Mouse (Mus musculus) CH12.LX (cell line): Measurements from ENCODE around the gene Dab1. TPM values are rescaled to one million over a fixed set of nuclear protein-coding genes. Genes with fewer than 3 reads are reported as not detected.

Experiments used
- DNase-seq: peaks from one replicate; pipeline ENCODE4 v3.0.0-alpha.2; 2013; ENCODE audit errors: extremely low read depth
- H3K27ac ChIP-seq: 2 replicates; pipeline ENCODE4 v1.5.1; 2012; ENCODE audit warnings: low read depth, mild to moderate bottlenecking, control low read depth, moderate library complexity; ENCODE audit not compliant: insufficient read depth
- H3K27me3 ChIP-seq: replicated peaks from 2 replicates; pipeline ENCODE3; 2012; ENCODE audit warnings: inconsistent platforms
- H3K36me3 ChIP-seq, 2 experiments: replicated peaks in 1 of 2; 2 replicates each; pipeline versions ENCODE3 to v1.6.1; 2012; ENCODE audit warnings: inconsistent platforms in 1 of 2, low read length in 1 of 2, mild to moderate bottlenecking in 1 of 2, mixed read lengths in 1 of 2, moderate library complexity in 1 of 2; ENCODE audit not compliant: control insufficient read depth in 1 of 2, insufficient read depth in 1 of 2
- H3K4me1 ChIP-seq, 2 experiments: 2 replicates each; pipeline ENCODE4 v1.6.1; 2012; ENCODE audit warnings: inconsistent platforms in 1 of 2, moderate library complexity in 1 of 2; ENCODE audit not compliant: insufficient read depth in 2 of 2, control insufficient read depth in 1 of 2
- H3K4me2 ChIP-seq: 2 replicates; pipeline ENCODE4 v1.6.1; 2012; ENCODE audit warnings: low read depth, mild to moderate bottlenecking, control low read depth; ENCODE audit not compliant: poor library complexity, insufficient read depth, severe bottlenecking
- H3K4me3 ChIP-seq, 3 experiments: fragments of 150-350 bp in 1 of 3; sonication (generic) in 1 of 3; replicated peaks in 1 of 3; 2 replicates each; pipeline versions ENCODE3 to v1.5.1; 2011 to 2012; ENCODE audit warnings: low read depth in 2 of 3, low read length in 2 of 3, mild to moderate bottlenecking in 2 of 3, moderate library complexity in 2 of 3, control low read depth in 1 of 3, improper control_type of control experiment in 1 of 3, inconsistent platforms in 1 of 3, mixed read lengths in 1 of 3; ENCODE audit not compliant: poor library complexity in 1 of 3
- H3K79me2 ChIP-seq: replicated peaks from 2 replicates; pipeline ENCODE4 v1.6.1; 2012; ENCODE audit warnings: mild to moderate bottlenecking, moderate library complexity; ENCODE audit not compliant: control insufficient read depth, poor library complexity, insufficient read depth, severe bottlenecking; ENCODE audit errors: extremely low read depth
- H3K9ac ChIP-seq: 2 replicates; pipeline ENCODE4 v1.6.1; 2012; ENCODE audit warnings: low read depth, mild to moderate bottlenecking, control low read depth, moderate library complexity; ENCODE audit not compliant: insufficient read depth
- H3K9me3 ChIP-seq: replicated peaks from 2 replicates; pipeline ENCODE3; 2012; ENCODE audit warnings: low read length, inconsistent platforms, mixed read lengths
- ELF1 ChIP-seq: IDR thresholded peaks from 2 replicates; pipeline ENCODE4 v1.6.1; 2014; ENCODE audit warnings: low read depth, mild to moderate bottlenecking, inconsistent platforms, low read length, improper control_type of control experiment
- EP300 ChIP-seq: IDR thresholded peaks from 2 replicates; pipeline ENCODE4 v1.6.1; 2011; ENCODE audit warnings: low read length, improper control_type of control experiment
- ETS1 ChIP-seq: conservative IDR thresholded peaks from 2 replicates; pipeline ENCODE4 v1.6.1; 2012; ENCODE audit warnings: low read depth, mild to moderate bottlenecking, inconsistent platforms, low read length, improper control_type of control experiment, moderate library complexity
- GABPA ChIP-seq: IDR thresholded peaks from 2 replicates; pipeline ENCODE4 v1.6.1; 2012; ENCODE audit warnings: low read depth, low read length, improper control_type of control experiment, inconsistent platforms; ENCODE audit not compliant: insufficient replicate concordance
- HCFC1 ChIP-seq: IDR thresholded peaks from 2 replicates; pipeline ENCODE4 v1.6.1; 2012; ENCODE audit warnings: low read depth, mild to moderate bottlenecking, inconsistent platforms, low read length, improper control_type of control experiment
- KAT2A ChIP-seq: IDR thresholded peaks from 2 replicates; pipeline ENCODE4 v1.6.1; 2012; ENCODE audit warnings: low read length, improper control_type of control experiment, inconsistent platforms; ENCODE audit not compliant: insufficient replicate concordance
- MAX ChIP-seq: IDR thresholded peaks from 2 replicates; pipeline ENCODE4 v1.6.1; 2011; ENCODE audit warnings: low read length, improper control_type of control experiment
- MEF2A ChIP-seq: IDR thresholded peaks from 2 replicates; pipeline ENCODE4 v1.6.1; 2014; ENCODE audit warnings: low read depth, mild to moderate bottlenecking, inconsistent platforms, low read length, improper control_type of control experiment, borderline replicate concordance
- MYC ChIP-seq: IDR thresholded peaks from 2 replicates; pipeline ENCODE4 v1.6.1; 2011; ENCODE audit warnings: low read depth, mild to moderate bottlenecking, improper control_type of control experiment, low read length
- NELFE ChIP-seq: IDR thresholded peaks from 2 replicates; pipeline ENCODE4 v1.6.1; 2011; ENCODE audit warnings: low read depth, low read length, improper control_type of control experiment
- NRF1 ChIP-seq: IDR thresholded peaks from 2 replicates; pipeline ENCODE4 v1.6.1; 2014; ENCODE audit warnings: low read depth, mild to moderate bottlenecking, inconsistent platforms, low read length, improper control_type of control experiment, moderate library complexity
- POLR2A ChIP-seq: IDR thresholded peaks from 2 replicates; pipeline ENCODE4 v1.6.1; 2011; ENCODE audit warnings: low read depth, mild to moderate bottlenecking, improper control_type of control experiment, low read length
- SIN3A ChIP-seq: IDR thresholded peaks from 2 replicates; pipeline ENCODE4 v1.6.1; 2012; ENCODE audit warnings: low read length, improper control_type of control experiment, inconsistent platforms
- SMC3 ChIP-seq: IDR thresholded peaks from 2 replicates; pipeline ENCODE4 v1.6.1; 2011; ENCODE audit warnings: low read depth, low read length, improper control_type of control experiment
- TBP ChIP-seq: conservative IDR thresholded peaks from 2 replicates; pipeline ENCODE4 v1.6.1; 2011; ENCODE audit warnings: low read depth, low read length, improper control_type of control experiment
- TCF12 ChIP-seq: IDR thresholded peaks from 2 replicates; pipeline ENCODE4 v1.6.1; 2014; ENCODE audit warnings: low read depth, mild to moderate bottlenecking, inconsistent platforms, low read length, improper control_type of control experiment
- UBTF ChIP-seq: IDR thresholded peaks from 2 replicates; pipeline ENCODE4 v1.6.1; 2012; ENCODE audit warnings: low read depth, mild to moderate bottlenecking, inconsistent platforms, low read length, improper control_type of control experiment, moderate library complexity
- USF1 ChIP-seq: IDR thresholded peaks from 2 replicates; pipeline ENCODE4 v1.6.1; 2014; ENCODE audit warnings: low read depth, mild to moderate bottlenecking, inconsistent platforms, low read length, improper control_type of control experiment
- USF2 ChIP-seq: conservative IDR thresholded peaks from 2 replicates; pipeline ENCODE4 v1.6.1; 2011; ENCODE audit warnings: low read depth, low read length, improper control_type of control experiment
- ZMIZ1 ChIP-seq: IDR thresholded peaks from 2 replicates; pipeline ENCODE4 v1.6.1; 2012; ENCODE audit warnings: low read depth, mild to moderate bottlenecking, inconsistent platforms, low read length, improper control_type of control experiment
- ZNF384 ChIP-seq: IDR thresholded peaks from 2 replicates; pipeline ENCODE4 v1.6.1; 2012; ENCODE audit warnings: low read depth, low read length, improper control_type of control experiment, inconsistent platforms
- dilution Hi-C: fragments of 300-500 bp; cut with MboI; formaldehyde crosslinking; loops from 2 replicates; pipeline ENCODE4 v1.14.3; 2020; ENCODE audit warnings: low sequenced_read_pairs; ENCODE audit not compliant: extremely low pct_unique_long_range_greater_than_20kb, extremely low pct_ligation_motif_present
- in situ Hi-C: fragments of 300-500 bp; cut with MboI; formaldehyde crosslinking; loops from 3 replicates; pipeline ENCODE4 v1.14.3; 2019; ENCODE audit warnings: low sequenced_read_pairs, low pct_ligation_motif_present, low pct_unique_long_range_greater_than_20kb, mixed read lengths
- polyA plus RNA-seq: library from polyadenylated mRNA; unstranded; fragments of >175 nt; gene quantifications from 2 replicates; pipeline ENCODE4 v1.2.1, GENCODE M21; 2012; ENCODE audit warnings: low read depth; ENCODE audit not compliant: insufficient read length
- total RNA-seq, 2 experiments: library from RNA; depleted of rRNA; stranded (reverse); fragments of 300-350 nt in 1 of 2; fragments of >200 nt in 1 of 2; gene quantifications; 2 replicates each; pipeline ENCODE4 v1.2.3; 2012 to 2014

Gene Dab1
- total and polyA plus RNA-seq, 3 experiments: not detected

- dilution Hi-C loops: no loop called here
These were observed 162.2 kb downstream of the Dab1 start for GRCm38 (mm10) chr4:103781398-103781797.

GRCm38 (mm10) chr4:103783561-103784247 is 164.5 kb downstream of the Dab1 start:
- no peaks in the 10 kb centered on the region for H3K27me3 ChIP-seq
- TF ChIP-seq ZNF384 (no peak), ELF1 (no peak), HCFC1 (no peak), NRF1 (no peak), USF2 (no peak), TBP (no peak), MAX (no peak), SIN3A (no peak)
- H3K4me3 ChIP-seq: no peak overlapping the region
- dilution Hi-C loops: no loop called here
- no peaks in the 10 kb centered on the region for H3K4me1 ChIP-seq
- H3K27ac ChIP-seq: no peak overlapping the region
- in situ Hi-C loops: no loop called here
- no peak overlapping the region for H3K4me2 ChIP-seq
- H3K36me3 ChIP-seq: no peaks in the 10 kb centered on the region
- peaks cover 89% of the 10 kb centered on the region for H3K9me3 ChIP-seq
- no peaks in the 10 kb centered on the region for H3K79me2 ChIP-seq
- no peak overlapping the region for H3K9ac ChIP-seq
- no peak for DNase-seq

More at GRCm38 (mm10) chr4:103781398-103781797, 162.2 kb downstream of the Dab1 start:
- no peaks in the 10 kb centered on the region for H3K79me2 ChIP-seq
- no peaks in the 10 kb centered on the region for H3K36me3 ChIP-seq
- H3K27me3 ChIP-seq: no peaks in the 10 kb centered on the region
- no peak for TF ChIP-seq EP300
- no peak for TF ChIP-seq NELFE
- no peak for TF ChIP-seq GABPA
- TF ChIP-seq UBTF: no peak
- TF ChIP-seq MEF2A: no peak
- TF ChIP-seq ETS1: no peak
- TF ChIP-seq TCF12: no peak
- TF ChIP-seq MYC: no peak
- TF ChIP-seq ZNF384: no peak
- no peak for TF ChIP-seq MAX
- no peak for TF ChIP-seq SMC3
- TF ChIP-seq USF2: no peak
- TF ChIP-seq ELF1: no peak
- no peak for TF ChIP-seq POLR2A
- no peak for TF ChIP-seq ZMIZ1
- no peak for TF ChIP-seq KAT2A
- TF ChIP-seq USF1: no peak
- H3K27ac ChIP-seq: no peak overlapping the region
- H3K4me1 ChIP-seq: no peaks in the 10 kb centered on the region
- H3K4me3 ChIP-seq: no peak overlapping the region
- no peak overlapping the region for H3K9ac ChIP-seq
- DNase-seq: no peak
- no peak overlapping the region for H3K4me2 ChIP-seq
- in situ Hi-C loops: no loop called here
- H3K9me3 ChIP-seq: peaks cover 86% of the 10 kb centered on the region
